Mouse (Mus musculus) liver, embryonic 14.5 days (tissue): ENCODE measurements around the gene Hoxb5. TPM values are rescaled to one million over a fixed set of nuclear protein-coding genes. Genes with fewer than 3 reads are reported as not detected.

Source experiments
- ATAC-seq: fragments of 200-750 bp; cut with Nextera tagmentation; 2 replicates; pipeline ENCODE4 v1.8.0; 2017; ENCODE audit warnings: moderate number of reproducible peaks, mild to moderate bottlenecking, moderate library complexity; ENCODE audit not compliant: insufficient read depth
- DNase-seq, 3 experiments: peaks; one replicate each; pipeline ENCODE4 v3.0.0-alpha.2; 2012 to 2013; ENCODE audit warnings: low read depth in 3 of 3, low spot score in 3 of 3
- H3K27ac ChIP-seq: fragments of 300-500 bp; sonication (generic); 2 replicates; pipeline ENCODE4 v1.5.1; 2014; ENCODE audit warnings: moderate library complexity, mild to moderate bottlenecking, control low read depth, inconsistent platforms
- H3K27me3 ChIP-seq: fragments of 300-500 bp; sonication (generic); 2 replicates; pipeline ENCODE4 v1.6.1; 2014; ENCODE audit warnings: mild to moderate bottlenecking, low read length, moderate library complexity; ENCODE audit not compliant: control insufficient read depth, insufficient read depth
- H3K36me3 ChIP-seq: fragments of 300-500 bp; sonication (generic); replicated peaks from 2 replicates; pipeline ENCODE4 v1.6.1; 2014; ENCODE audit warnings: low read depth; ENCODE audit not compliant: control insufficient read depth, insufficient read depth
- H3K4me1 ChIP-seq, 2 experiments: fragments of 200-500 bp in 1 of 2; fragments of 300-500 bp in 1 of 2; sonication (generic) in 1 of 2; replicated peaks; 2 replicates each; pipeline ENCODE4 v1.6.1; 2012 to 2014; ENCODE audit warnings: antibody characterized with exemption in 1 of 2, inconsistent platforms in 1 of 2, low read length in 1 of 2; ENCODE audit not compliant: control insufficient read depth in 2 of 2, insufficient read depth in 2 of 2
- H3K4me2 ChIP-seq: fragments of 300-500 bp; sonication (generic); 2 replicates; pipeline ENCODE4 v1.6.1; 2014; ENCODE audit warnings: low read depth, mild to moderate bottlenecking, control low read depth, moderate library complexity
- H3K4me3 ChIP-seq, 2 experiments: fragments of 200-500 bp in 1 of 2; fragments of 300-500 bp in 1 of 2; sonication (generic) in 1 of 2; 2 replicates each; pipeline ENCODE4 v1.5.1; 2012 to 2014; ENCODE audit warnings: low read depth in 2 of 2, low read length in 2 of 2, mild to moderate bottlenecking in 2 of 2, control low read depth in 1 of 2, inconsistent platforms in 1 of 2, moderate library complexity in 1 of 2; ENCODE audit not compliant: insufficient read depth in 1 of 2
- H3K9ac ChIP-seq: fragments of 300-500 bp; sonication (generic); replicated peaks from 2 replicates; pipeline ENCODE4 v1.6.1; 2014; ENCODE audit warnings: mild to moderate bottlenecking, control low read depth, moderate library complexity
- H3K9me3 ChIP-seq: fragments of 300-500 bp; sonication (generic); 2 replicates; pipeline ENCODE4 v1.6.1; 2016; ENCODE audit warnings: low read length, mixed read lengths; ENCODE audit not compliant: control insufficient read depth
- CTCF ChIP-seq: IDR thresholded peaks from 2 replicates; pipeline ENCODE4 v1.5.1; 2016; ENCODE audit warnings: antibody characterized with exemption, low read depth, control low read depth
- EP300 ChIP-seq: IDR thresholded peaks from 2 replicates; pipeline ENCODE4 v1.6.1; 2016; ENCODE audit warnings: antibody characterized with exemption, low read depth
- WGBS: fragments of 180-500 bp; shearing (Covaris S2); extraction: QIAGEN DNeasy Blood & Tissue Kit; methylation state at CpG from one replicate; pipeline ENCODE4 v1.1.7; 2014; ENCODE audit not compliant: insufficient replicate concordance; 5-methylcytosine and 5-hydroxymethylcytosine counted together
- polyA plus RNA-seq, 2 experiments: library from polyadenylated mRNA; depleted of rRNA in 1 of 2; stranded (reverse) in 1 of 2; unstranded in 1 of 2; fragments of >200 nt; fragmentation: Nextera tagmentation in 1 of 2; extraction: Ambion mirVana in 1 of 2; gene quantifications; 2 replicates each; pipeline versions ENCODE4 v1.2.1 to v1.2.3; 2012 to 2014

Hoxb5 gene
- polyA plus RNA-seq, 2 experiments: 0.06 to 0.23 TPM

- no peak within 1 kb of the TSS for H3K9ac ChIP-seq
- WGBS: 29% methylated on average over 2 of the region's 2 CpGs
- no peak within 1 kb of the TSS for H3K27ac ChIP-seq
- H3K9me3 ChIP-seq: no peaks in the 10 kb centered on the region
- no peak for DNase-seq
- H3K36me3 ChIP-seq: no peaks in the 10 kb centered on the region
- TF ChIP-seq EP300: no peak
- TF ChIP-seq CTCF: no peak
- H3K4me2 ChIP-seq: no peak within 1 kb of the TSS
- peaks cover 89% of the 10 kb centered on the region for H3K27me3 ChIP-seq
- 0 out of 4 replicates have a peak, but pooled peaks cover 0 to 3% of the 10 kb centered on the region in 2 experiments for H3K4me1 ChIP-seq
- ATAC-seq: no peak
- H3K4me3 ChIP-seq: no peak within 1 kb of the TSS
Observed at GRCm38 (mm10) chr11:96350341-96350624, 47.1 kb downstream of the Hoxb5 start, which contains the start of gene Hoxb2. TSS of gene Hoxb2 (plus strand) at chr11:96350525.

DNA sequence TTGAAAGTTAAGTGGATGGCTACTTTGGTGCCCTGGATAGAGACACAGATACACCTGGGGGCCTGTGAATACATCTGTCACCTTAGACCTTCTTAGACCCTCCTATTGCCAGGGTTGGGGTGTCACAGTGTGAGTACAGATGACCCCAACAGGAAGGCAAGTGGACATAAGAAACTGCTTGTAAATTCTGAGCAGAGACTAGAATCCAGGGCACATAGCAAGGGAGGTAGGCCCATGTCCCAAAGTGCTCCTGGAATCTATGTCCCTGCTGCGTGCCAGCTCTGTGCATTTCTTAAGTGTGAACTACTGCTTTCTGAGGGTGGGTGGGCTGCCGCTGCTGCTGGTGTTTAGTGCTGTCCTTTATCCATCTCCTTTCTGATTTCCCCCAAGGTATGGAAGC, 47.7 kb downstream of the Hoxb5 start:
- H3K4me3 ChIP-seq: no peak overlapping the region
- 0 out of 4 replicates have a peak, but pooled peaks cover 0 to 3% of the 10 kb centered on the region in 2 experiments for H3K4me1 ChIP-seq
- H3K36me3 ChIP-seq: no peaks in the 10 kb centered on the region
- ATAC-seq (no peak), DNase-seq (no peak)
- peaks cover 84% of the 10 kb centered on the region for H3K27me3 ChIP-seq
- TF ChIP-seq EP300 (no peak), CTCF (no peak)
- no peaks in the 10 kb centered on the region for H3K9me3 ChIP-seq
- H3K9ac ChIP-seq: no peak overlapping the region
- H3K4me2 ChIP-seq: no peak overlapping the region
- H3K27ac ChIP-seq: no peak overlapping the region
- 49% methylated on average over 2 of the region's 2 CpGs for WGBS

DNA sequence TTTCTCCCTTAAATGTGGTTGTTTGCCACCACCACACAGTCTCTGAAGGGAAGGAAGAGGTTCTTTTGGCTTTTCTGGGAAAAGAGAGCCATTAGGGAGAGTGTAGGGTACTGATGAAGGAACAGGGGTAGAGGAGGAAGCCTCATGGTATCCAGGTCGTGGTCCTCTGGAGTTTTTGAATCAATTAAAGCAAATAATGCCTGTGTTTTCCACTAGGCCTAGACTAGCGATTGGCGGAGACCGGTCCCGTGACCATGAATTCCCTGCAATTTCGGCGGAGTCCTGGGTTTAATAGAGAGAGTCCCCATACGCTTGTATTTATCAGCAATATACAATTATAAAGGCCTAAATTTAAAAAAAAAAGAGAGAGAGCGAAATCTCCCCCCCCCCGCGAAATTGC, 48.2 kb downstream of the Hoxb5 start:
- Histone ChIP-seq H3K9me3 (no peaks in the 10 kb centered on the region), H3K4me1 (0 out of 4 replicates have a peak, but pooled peaks cover 0 to 3% of the 10 kb centered on the region in 2 experiments), H3K27me3 (peaks cover 80% of the 10 kb centered on the region), H3K9ac (no peak overlapping the region), H3K36me3 (no peaks in the 10 kb centered on the region), H3K27ac (no peak overlapping the region), H3K4me3 (no peak overlapping the region), H3K4me2 (no peak overlapping the region)
- WGBS: 24% methylated on average over 11 of the region's 11 CpGs
- ATAC-seq (no peak), DNase-seq (no peak)
- TF ChIP-seq EP300 (no peak), CTCF (no peak)

DNA sequence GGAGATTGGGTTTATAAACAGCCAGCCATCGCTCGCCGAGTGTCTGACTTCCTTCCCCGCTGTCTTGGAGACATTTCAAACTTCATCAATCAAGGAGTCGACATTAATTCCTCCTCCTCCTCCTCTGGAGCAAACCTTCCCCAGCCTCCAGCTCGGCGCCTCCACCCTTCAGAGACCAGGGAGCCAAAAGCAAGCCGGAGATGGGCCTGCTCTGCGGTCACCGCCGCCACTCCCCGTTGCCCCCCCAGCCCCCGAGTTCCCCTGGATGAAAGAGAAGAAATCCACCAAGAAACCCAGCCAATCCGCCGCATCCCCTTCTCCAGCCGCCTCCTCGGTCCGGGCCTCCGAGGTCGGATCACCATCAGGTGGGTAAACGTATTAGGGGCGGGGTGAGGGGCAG, 48.7 kb downstream of the Hoxb5 start:
- Histone ChIP-seq H3K27ac (no peak overlapping the region), H3K4me2 (no peak overlapping the region), H3K36me3 (no peaks in the 10 kb centered on the region), H3K27me3 (peaks cover 77% of the 10 kb centered on the region), H3K4me1 (0 out of 4 replicates have a peak, but pooled peaks cover 0 to 3% of the 10 kb centered on the region in 2 experiments), H3K9me3 (no peaks in the 10 kb centered on the region), H3K4me3 (peak overlapping the region; percentile 21 to 27), H3K9ac (no peak overlapping the region)
- TF ChIP-seq CTCF (no peak), EP300 (no peak)
- DNase-seq: no peak
- WGBS: 3% methylated on average over 22 of the region's 22 CpGs
- no peak for ATAC-seq

- no peak for TF ChIP-seq CTCF
- TF ChIP-seq EP300: no peak
- Histone ChIP-seq H3K4me3 (peak overlapping the region; percentile 21 to 32), H3K9ac (no peak overlapping the region), H3K4me2 (peak overlapping the region; percentile 31), H3K9me3 (no peaks in the 10 kb centered on the region), H3K4me1 (0 out of 4 replicates have a peak, but pooled peaks cover 0 to 3% of the 10 kb centered on the region in 2 experiments), H3K36me3 (no peaks in the 10 kb centered on the region), H3K27me3 (peaks cover 72% of the 10 kb centered on the region), H3K27ac (no peak overlapping the region)
- ATAC-seq (no peak), DNase-seq (no peak)
- WGBS: 1% methylated on average over 75 of the region's 75 CpGs
Observed at GRCm38 (mm10) chr11:96352691-96353521, 49.8 kb downstream of the Hoxb5 start.
